ENCODE assay signal across 7 mouse cellular contexts in the genomic region with DNA sequence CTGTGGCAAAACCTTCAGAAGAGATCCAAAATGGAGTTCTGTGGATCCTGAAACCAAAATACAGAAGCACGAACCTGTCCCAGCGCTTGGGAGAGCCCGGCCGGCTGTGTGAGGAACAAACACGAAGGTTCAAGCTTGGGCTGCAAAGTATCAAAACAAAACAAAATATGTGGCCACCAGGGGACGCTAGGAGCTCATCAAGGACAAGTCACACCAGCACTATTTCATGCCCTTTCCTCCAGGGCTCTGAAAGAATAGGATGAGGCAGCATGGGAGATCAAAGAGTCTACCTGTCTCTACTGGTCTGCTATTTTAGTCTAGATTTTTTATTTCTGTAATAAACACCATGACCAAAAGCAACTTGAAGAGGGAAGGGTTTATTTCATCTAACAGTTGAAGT. TPM values are rescaled to one million over a fixed set of nuclear protein-coding genes. Genes with fewer than 3 reads are reported as not detected.
DNase-seq lines count a peak whose midpoint lies in the region; ATAC-seq lines count a peak whose summit lies in the region.

No protein-coding gene starts in this region.

- intact Hi-C loops in heart, postnatal 25 days (cut with DNase I), result loop anchor here (1.0 to 5.0 kb wide), 4 partner anchors 37 to 147 kb away; no protein-coding TSS in a partner anchor

- no peak overlapping the region for H3K27ac ChIP-seq in forebrain, embryonic 14.5 days (ENCODE audit: low read depth, low read length)

- no peaks in the 10 kb centered on the region for H3K27me3 ChIP-seq in forebrain, embryonic 14.5 days (replicated peaks; ENCODE audit: control insufficient read depth, insufficient read depth, low read length)

- no peak overlapping the region for H3K9ac ChIP-seq in forebrain, embryonic 14.5 days (ENCODE audit: low read length)

- peak; percentile 26; the same call in 1 of the 2 replicates for ATAC-seq in forebrain, embryonic 14.5 days

- no peak overlapping the region for H3K4me3 ChIP-seq in forebrain, embryonic 14.5 days (ENCODE audit: low read depth, low read length)

- H3K4me2 ChIP-seq in forebrain, embryonic 14.5 days (ENCODE audit: low read length), result no peak overlapping the region

- peak; percentile 92 for DNase-seq in MEL-GATA-1-ER (ENCODE audit: extremely low read depth, low read depth)
- peak; percentile 95 for DNase-seq in c-Kit-negative CD71-positive TER-119-positive erythroid progenitor cells, embryonic 14.5 days (ENCODE audit: low read depth, low spot score)
- peak; percentile 82 for DNase-seq in forebrain, embryonic 14.5 days (ENCODE audit: low spot score)
- DNase-seq in heart, postnatal 25 days (ENCODE audit: low spot score), result peak; percentile 72
- peak; percentile 93 to 94 for DNase-seq in layer of hippocampus, postnatal 10 days (ENCODE audit: low spot score in 2 of 2)
- peak; percentile 96 for DNase-seq in lung, postnatal 10 days
- DNase-seq in right cerebral cortex, postnatal 4 days, result peak; percentile 92

- WGBS in forebrain, embryonic 14.5 days, result 11% methylated on average over 6 of the region's 6 CpGs

- no peaks in the 10 kb centered on the region for H3K36me3 ChIP-seq in forebrain, embryonic 14.5 days (ENCODE audit: control insufficient read depth, insufficient read depth, low read length)

- no peaks in the 10 kb centered on the region for H3K9me3 ChIP-seq in forebrain, embryonic 14.5 days (replicated peaks; ENCODE audit: control insufficient read depth, low read length)

- H3K4me1 ChIP-seq in forebrain, embryonic 14.5 days (ENCODE audit: control insufficient read depth, insufficient read depth, low read length), result no peaks in the 10 kb centered on the region

RNA-seq across cellular contexts. Expression of a gene that starts 35.3 kb away (rescaled TPM):
- 62.0 and 74.5 TPM in 2 replicates for polyA plus RNA-seq in forebrain, embryonic 14.5 days (2014; fragmentation: Nextera tagmentation; extraction: Ambion mirVana)
- 10 to 100 TPM; 33.1 to 41.7 TPM for total RNA-seq in heart, postnatal 25 days (2021)
- 10 to 100 TPM; 49.8 to 50.5 TPM for total RNA-seq in layer of hippocampus, postnatal 10 days (2021)
